Mouse (Mus musculus): ENCODE measurements around the gene Dnah7a. TPM values are rescaled to one million over a fixed set of nuclear protein-coding genes. Genes with fewer than 3 reads are reported as not detected.
"Not testable (repeated sequence)": the region's sequence is repeated elsewhere in the genome, so short reads cannot be mapped to it uniquely, and the experiment has no call there.

Dnah7a gene
- polyA plus RNA-seq, 1 experiment, result not detected

- H3K36me3 ChIP-seq (ENCODE audit: control insufficient read depth, insufficient read depth, low read length); H3K27me3 ChIP-seq (ENCODE audit: control insufficient read depth, insufficient read depth, low read length); H3K4me1 ChIP-seq (ENCODE audit: control insufficient read depth, insufficient read depth, insufficient read length); H3K27ac ChIP-seq (ENCODE audit: insufficient read depth, low read length); H3K4me3 ChIP-seq (ENCODE audit: extremely low read depth, insufficient read depth, insufficient read length); DNase-seq (ENCODE audit: low read depth in 1 of 2, low spot score in 2 of 2): not testable (repeated sequence)
- WGBS, result 72% methylated on average over 2 of the region's 2 CpGs
Observed at GRCm38 (mm10) chr1:53538356-53538755, 168.2 kb downstream of the Dnah7a start.

- H3K36me3 ChIP-seq (ENCODE audit: control insufficient read depth, insufficient read depth, low read length); H3K4me3 ChIP-seq (ENCODE audit: extremely low read depth, insufficient read depth, insufficient read length); DNase-seq (ENCODE audit: low read depth in 1 of 2, low spot score in 2 of 2); H3K27ac ChIP-seq (ENCODE audit: insufficient read depth, low read length); H3K27me3 ChIP-seq (ENCODE audit: control insufficient read depth, insufficient read depth, low read length); H3K4me1 ChIP-seq (ENCODE audit: control insufficient read depth, insufficient read depth, insufficient read length): not testable (repeated sequence)
- 77% methylated on average over 1 of the region's 1 CpGs for WGBS
Observed at GRCm38 (mm10) chr1:53534826-53535225, 171.8 kb downstream of the Dnah7a start.

GRCm38 (mm10) chr1:53526021-53526420, 180.6 kb downstream of the Dnah7a start:
- 66% methylated on average over 2 of the region's 2 CpGs for whole genome bisulfite sequencing
- not testable (repeated sequence) for DNase-seq (ENCODE audit: low read depth in 1 of 2, low spot score in 2 of 2); H3K36me3 ChIP-seq (ENCODE audit: control insufficient read depth, insufficient read depth, low read length); H3K4me1 ChIP-seq (ENCODE audit: control insufficient read depth, insufficient read depth, insufficient read length); H3K4me3 ChIP-seq (ENCODE audit: extremely low read depth, insufficient read depth, insufficient read length); H3K27me3 ChIP-seq (ENCODE audit: control insufficient read depth, insufficient read depth, low read length); H3K27ac ChIP-seq (ENCODE audit: insufficient read depth, low read length)

GRCm38 (mm10) chr1:53473699-53474098, 232.9 kb downstream of the Dnah7a start:
- WGBS, result 79% methylated on average over 4 of the region's 4 CpGs
- TF ChIP-seq CTCF (IDR thresholded peaks at IDR 0.05; ENCODE audit: extremely low read depth, insufficient read depth, insufficient read length, insufficient replicate concordance) (no peak), POLR2A (IDR thresholded peaks at IDR 0.05; ENCODE audit: low read depth, low read length) (no peak)
- Histone ChIP-seq H3K36me3 (ENCODE audit: control insufficient read depth, insufficient read depth, low read length) (no peaks in the 10 kb centered on the region), H3K4me3 (ENCODE audit: extremely low read depth, insufficient read depth, insufficient read length) (no peak overlapping the region), H3K27me3 (ENCODE audit: control insufficient read depth, insufficient read depth, low read length) (no peaks in the 10 kb centered on the region), H3K27ac (ENCODE audit: insufficient read depth, low read length) (no peak overlapping the region), H3K4me1 (ENCODE audit: control insufficient read depth, insufficient read depth, insufficient read length) (no peaks in the 10 kb centered on the region)
- no peak for DNase-seq (ENCODE audit: low read depth in 1 of 2, low spot score in 2 of 2)

GRCm38 (mm10) chr1:53472084-53472483, 234.5 kb downstream of the Dnah7a start:
- H3K4me1 ChIP-seq (ENCODE audit: control insufficient read depth, insufficient read depth, insufficient read length); DNase-seq (ENCODE audit: low read depth in 1 of 2, low spot score in 2 of 2); H3K4me3 ChIP-seq (ENCODE audit: extremely low read depth, insufficient read depth, insufficient read length); H3K27me3 ChIP-seq (ENCODE audit: control insufficient read depth, insufficient read depth, low read length); H3K27ac ChIP-seq (ENCODE audit: insufficient read depth, low read length); H3K36me3 ChIP-seq (ENCODE audit: control insufficient read depth, insufficient read depth, low read length): not testable (repeated sequence)
- WGBS, result 80% methylated on average over 1 of the region's 1 CpGs

- WGBS, result 81% methylated on average over 2 of the region's 2 CpGs
- no peak for TF ChIP-seq CTCF (IDR thresholded peaks at IDR 0.05; ENCODE audit: extremely low read depth, insufficient read depth, insufficient read length, insufficient replicate concordance)
- no peak for TF ChIP-seq POLR2A (IDR thresholded peaks at IDR 0.05; ENCODE audit: low read depth, low read length)
- Histone ChIP-seq H3K36me3 (ENCODE audit: control insufficient read depth, insufficient read depth, low read length) (no peaks in the 10 kb centered on the region), H3K27me3 (ENCODE audit: control insufficient read depth, insufficient read depth, low read length) (no peaks in the 10 kb centered on the region), H3K4me3 (ENCODE audit: extremely low read depth, insufficient read depth, insufficient read length) (no peak overlapping the region), H3K27ac (ENCODE audit: insufficient read depth, low read length) (no peak overlapping the region), H3K4me1 (ENCODE audit: control insufficient read depth, insufficient read depth, insufficient read length) (no peaks in the 10 kb centered on the region)
- DNase-seq (ENCODE audit: low read depth in 1 of 2, low spot score in 2 of 2), result no peak
Observed at GRCm38 (mm10) chr1:53467325-53467670, 239.3 kb downstream of the Dnah7a start.

GRCm38 (mm10) chr1:53466524-53467324, 239.9 kb downstream of the Dnah7a start:
- H3K36me3 ChIP-seq (ENCODE audit: control insufficient read depth, insufficient read depth, low read length); H3K27me3 ChIP-seq (ENCODE audit: control insufficient read depth, insufficient read depth, low read length); H3K27ac ChIP-seq (ENCODE audit: insufficient read depth, low read length); H3K4me1 ChIP-seq (ENCODE audit: control insufficient read depth, insufficient read depth, insufficient read length); DNase-seq (ENCODE audit: low read depth in 1 of 2, low spot score in 2 of 2); H3K4me3 ChIP-seq (ENCODE audit: extremely low read depth, insufficient read depth, insufficient read length): not testable (repeated sequence)
- 87% methylated on average over 4 of the region's 4 CpGs for WGBS

GRCm38 (mm10) chr1:53439173-53439572, 267.4 kb downstream of the Dnah7a start:
- not testable (repeated sequence) for H3K27me3 ChIP-seq (ENCODE audit: control insufficient read depth, insufficient read depth, low read length); H3K4me1 ChIP-seq (ENCODE audit: control insufficient read depth, insufficient read depth, insufficient read length); DNase-seq (ENCODE audit: low read depth in 1 of 2, low spot score in 2 of 2); H3K4me3 ChIP-seq (ENCODE audit: extremely low read depth, insufficient read depth, insufficient read length); H3K36me3 ChIP-seq (ENCODE audit: control insufficient read depth, insufficient read depth, low read length); H3K27ac ChIP-seq (ENCODE audit: insufficient read depth, low read length)
- 81% methylated on average over 3 of the region's 3 CpGs for WGBS

- H3K4me3 ChIP-seq (ENCODE audit: extremely low read depth, insufficient read depth, insufficient read length); H3K27me3 ChIP-seq (ENCODE audit: control insufficient read depth, insufficient read depth, low read length): not testable (repeated sequence)
Observed at GRCm38 (mm10) chr1:53432433-53432832, 274.2 kb downstream of the Dnah7a start.

More at GRCm38 (mm10) chr1:53432433-53432832, 274.2 kb downstream of the Dnah7a start:
- not testable (repeated sequence) for H3K36me3 ChIP-seq (ENCODE audit: control insufficient read depth, insufficient read depth, low read length); H3K27ac ChIP-seq (ENCODE audit: insufficient read depth, low read length); DNase-seq (ENCODE audit: low read depth in 1 of 2, low spot score in 2 of 2); H3K4me1 ChIP-seq (ENCODE audit: control insufficient read depth, insufficient read depth, insufficient read length)
- 84% methylated on average over 2 of the region's 2 CpGs for WGBS

Measured in spleen, adult 2 months (tissue).